Mouse (Mus musculus): Measurements from ENCODE around the gene Zdhhc8. TPM values are rescaled to one million over a fixed set of nuclear protein-coding genes. Genes with fewer than 3 reads are reported as not detected.

Zdhhc8 gene
- polyA plus RNA-seq (2015; fragmentation: Nextera tagmentation; extraction: Ambion mirVana): 15.2 and 15.7 TPM in 2 replicates

DNA sequence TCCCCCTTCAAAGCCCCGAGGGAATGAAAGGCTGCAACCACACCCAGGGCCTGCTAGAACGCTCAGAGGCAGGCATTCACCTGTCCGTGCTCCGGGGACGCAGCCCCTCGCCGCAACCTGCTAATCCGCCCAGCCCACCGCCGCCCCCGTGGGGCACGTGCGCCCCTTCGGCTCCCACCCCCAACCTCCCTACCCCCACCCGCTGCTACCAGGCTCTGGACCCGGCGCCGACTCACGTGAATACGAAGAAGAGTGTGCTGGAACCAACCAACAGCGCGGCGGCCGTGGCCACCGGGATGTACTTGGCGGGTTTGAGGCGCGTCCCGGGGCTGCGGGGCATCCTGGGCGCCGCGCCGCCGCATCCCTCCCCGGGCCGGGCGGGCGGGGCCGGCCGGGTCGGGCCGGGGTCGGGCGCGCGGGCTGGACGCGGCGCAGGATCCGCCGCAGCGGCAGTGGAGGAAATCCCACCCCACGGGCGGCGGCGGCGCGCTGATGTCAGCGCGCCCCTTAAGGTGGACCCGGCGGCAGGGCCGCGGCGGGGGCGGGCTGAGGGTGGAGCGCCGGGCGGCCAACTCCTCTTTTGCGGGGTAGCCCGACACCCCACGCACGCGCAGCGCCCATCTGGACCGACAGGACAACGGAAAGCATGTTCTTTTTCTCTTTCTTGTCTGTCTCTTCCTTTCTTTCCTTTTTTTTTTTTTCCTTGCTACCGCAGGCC lies at the start of gene Zdhhc8:
Gene Zdhhc8, minus strand, starts transcription at position 466 of the 718 bp plus-strand sequence.
- Histone ChIP-seq H3K4me1 (peaks cover 43% of the 10 kb centered on the region), H3K27me3 (replicated peaks) (no peaks in the 10 kb centered on the region), H3K9ac (peak within 1 kb of the TSS; percentile 58), H3K4me3 (replicated peaks) (peak within 1 kb of the TSS; percentile 75), H3K36me3 (peaks cover 13% of the 10 kb centered on the region), H3K9me3 (no peaks in the 10 kb centered on the region), H3K27ac (peak within 1 kb of the TSS; percentile 92), H3K4me2 (peak within 1 kb of the TSS; percentile 84)
- peak; percentile 69 for ATAC-seq (ENCODE audit: insufficient read depth, low FRiP score, low read depth)
- under 1% methylated on average over 61 of the region's 79 CpGs for WGBS

DNA sequence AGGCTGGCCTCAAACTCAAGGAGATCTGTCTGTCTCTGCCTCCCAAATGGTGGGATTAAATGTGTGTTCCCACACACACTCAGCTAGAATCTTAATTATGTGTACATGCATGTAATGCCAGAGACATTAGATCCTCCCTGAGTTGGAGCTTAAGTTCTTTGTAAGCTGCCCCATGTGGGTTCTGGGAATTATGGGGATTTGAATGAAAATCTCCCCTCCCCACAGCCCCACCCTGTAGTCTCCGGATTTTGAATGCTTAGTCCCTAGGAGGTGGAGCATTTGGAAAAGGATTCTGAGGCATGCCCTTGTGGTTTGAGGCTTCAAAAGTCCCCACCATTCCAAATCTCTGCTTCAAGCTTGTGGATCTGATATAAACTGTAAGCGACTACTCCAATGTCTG lies 40.2 kb upstream of the Zdhhc8 start:
- Histone ChIP-seq H3K4me2 (no peak overlapping the region), H3K36me3 (peaks cover 74% of the 10 kb centered on the region), H3K9me3 (no peaks in the 10 kb centered on the region), H3K4me1 (no peaks in the 10 kb centered on the region), H3K9ac (no peak overlapping the region), H3K27ac (no peak overlapping the region), H3K27me3 (replicated peaks) (no peaks in the 10 kb centered on the region), H3K4me3 (replicated peaks) (no peak overlapping the region)
- ATAC-seq (ENCODE audit: insufficient read depth, low FRiP score, low read depth): no peak
- 82% methylated on average over 2 of the region's 2 CpGs for WGBS

DNA sequence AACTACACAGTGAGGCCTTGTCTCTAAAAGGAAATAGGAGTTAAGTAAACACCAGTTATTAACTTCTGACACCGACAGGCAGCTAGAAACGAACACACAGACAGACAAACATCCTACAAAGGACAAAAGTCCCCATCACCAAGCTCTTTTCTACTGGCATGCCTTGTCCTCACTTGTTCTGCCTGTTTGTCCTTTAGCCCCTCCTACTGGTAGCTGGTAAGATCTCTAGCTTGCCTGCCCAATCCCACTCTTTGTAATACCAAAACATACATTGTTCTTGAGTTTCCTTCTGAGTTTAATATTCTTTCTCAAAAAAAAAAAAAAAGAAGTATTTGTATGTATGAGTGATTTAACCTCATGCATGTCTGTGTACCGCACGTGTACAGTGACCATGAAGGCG lies 33.2 kb upstream of the Zdhhc8 start:
- Histone ChIP-seq H3K4me2 (no peak overlapping the region), H3K27ac (no peak overlapping the region), H3K9ac (no peak overlapping the region), H3K4me3 (replicated peaks) (no peak overlapping the region), H3K27me3 (replicated peaks) (no peaks in the 10 kb centered on the region), H3K4me1 (no peaks in the 10 kb centered on the region), H3K36me3 (peaks cover 48% of the 10 kb centered on the region), H3K9me3 (no peaks in the 10 kb centered on the region)
- 81% methylated on average over 5 of the region's 5 CpGs for WGBS
- ATAC-seq (ENCODE audit: insufficient read depth, low FRiP score, low read depth): no peak

DNA sequence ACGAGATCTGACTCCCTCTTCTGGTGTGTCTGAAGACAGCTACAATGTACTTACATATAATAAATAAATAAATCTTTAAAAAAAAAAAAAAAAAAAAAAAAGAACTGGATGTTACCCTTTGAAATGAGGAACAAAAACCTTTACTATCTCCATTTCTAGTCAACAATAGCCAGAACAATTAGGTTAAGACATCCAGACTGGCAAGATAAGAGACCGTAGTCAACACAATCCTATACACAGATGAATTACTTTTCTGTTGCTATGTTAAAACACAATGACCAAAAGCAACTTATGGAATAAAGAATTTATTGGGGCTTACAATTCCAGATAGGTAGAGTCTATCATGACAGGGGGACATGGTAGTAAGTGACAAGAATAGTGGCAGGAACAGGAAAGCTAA lies 30.1 kb upstream of the Zdhhc8 start:
- Histone ChIP-seq H3K4me1 (no peaks in the 10 kb centered on the region), H3K27me3 (replicated peaks) (no peaks in the 10 kb centered on the region), H3K27ac (no peak overlapping the region), H3K9ac (no peak overlapping the region), H3K4me2 (no peak overlapping the region), H3K4me3 (replicated peaks) (no peak overlapping the region), H3K36me3 (peaks cover 43% of the 10 kb centered on the region), H3K9me3 (no peaks in the 10 kb centered on the region)
- 72% methylated on average over 2 of the region's 2 CpGs for WGBS
- no peak for ATAC-seq (ENCODE audit: insufficient read depth, low FRiP score, low read depth)

DNA sequence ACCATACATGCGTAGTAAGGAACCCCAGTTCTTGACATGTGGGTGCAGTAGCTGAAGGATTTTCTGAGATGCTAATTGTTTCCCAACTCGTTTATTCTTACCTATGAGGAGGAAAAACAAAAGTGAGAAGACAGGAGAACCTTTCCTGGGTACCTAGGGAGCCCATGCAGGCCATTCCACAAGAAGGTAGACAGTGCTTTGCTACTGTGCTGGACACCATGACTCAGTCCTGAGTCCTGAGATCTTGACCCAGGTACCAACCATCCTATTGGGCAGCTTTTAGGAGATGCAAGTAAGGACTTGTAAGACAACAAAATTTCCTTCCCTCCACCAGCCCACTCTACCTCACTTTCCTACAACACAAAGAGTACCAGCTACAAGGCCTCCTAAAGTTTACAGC lies 23.3 kb upstream of the Zdhhc8 start, which contains the start of gene Gm49776:
Gene Gm49776, minus strand, starts transcription at position 101 of the 400 bp plus-strand sequence.
- WGBS: 95% methylated on average over 2 of the region's 2 CpGs
- no peak within 1 kb of the TSS for H3K4me3 ChIP-seq (replicated peaks)
- no peak within 1 kb of the TSS for H3K9ac ChIP-seq
- peaks cover 64% of the 10 kb centered on the region for H3K36me3 ChIP-seq
- ATAC-seq (ENCODE audit: insufficient read depth, low FRiP score, low read depth): no peak
- no peaks in the 10 kb centered on the region for H3K4me1 ChIP-seq
- no peaks in the 10 kb centered on the region for H3K27me3 ChIP-seq (replicated peaks)
- no peak within 1 kb of the TSS for H3K27ac ChIP-seq
- no peaks in the 10 kb centered on the region for H3K9me3 ChIP-seq
- H3K4me2 ChIP-seq: no peak within 1 kb of the TSS

DNA sequence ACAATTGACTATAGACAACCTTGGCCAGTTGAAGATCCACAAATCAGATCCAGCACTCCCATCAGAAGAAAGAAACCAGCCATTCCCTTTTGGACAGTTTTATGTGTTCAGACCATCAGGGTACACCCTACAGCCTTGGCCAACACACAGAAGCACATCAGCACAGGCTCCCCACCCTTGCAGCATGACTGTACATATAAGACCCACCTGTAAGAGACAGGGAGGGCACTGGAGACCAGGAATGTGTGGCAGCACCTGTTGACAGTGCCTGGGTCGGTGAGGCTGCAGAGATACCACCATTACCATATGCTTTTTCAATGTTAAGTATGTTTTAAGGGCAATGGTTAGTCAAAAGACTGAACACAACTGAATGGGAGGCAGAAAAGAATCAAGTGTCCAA lies 18.9 kb upstream of the Zdhhc8 start:
- H3K4me1 ChIP-seq: peaks cover 24% of the 10 kb centered on the region
- H3K27ac ChIP-seq: no peak overlapping the region
- no peak overlapping the region for H3K9ac ChIP-seq
- no peak for ATAC-seq (ENCODE audit: insufficient read depth, low FRiP score, low read depth)
- 76% methylated on average over 1 of the region's 1 CpGs for WGBS
- no peak overlapping the region for H3K4me3 ChIP-seq (replicated peaks)
- H3K36me3 ChIP-seq: peaks cover 55% of the 10 kb centered on the region
- H3K9me3 ChIP-seq: no peaks in the 10 kb centered on the region
- no peak overlapping the region for H3K4me2 ChIP-seq
- H3K27me3 ChIP-seq (replicated peaks): no peaks in the 10 kb centered on the region

DNA sequence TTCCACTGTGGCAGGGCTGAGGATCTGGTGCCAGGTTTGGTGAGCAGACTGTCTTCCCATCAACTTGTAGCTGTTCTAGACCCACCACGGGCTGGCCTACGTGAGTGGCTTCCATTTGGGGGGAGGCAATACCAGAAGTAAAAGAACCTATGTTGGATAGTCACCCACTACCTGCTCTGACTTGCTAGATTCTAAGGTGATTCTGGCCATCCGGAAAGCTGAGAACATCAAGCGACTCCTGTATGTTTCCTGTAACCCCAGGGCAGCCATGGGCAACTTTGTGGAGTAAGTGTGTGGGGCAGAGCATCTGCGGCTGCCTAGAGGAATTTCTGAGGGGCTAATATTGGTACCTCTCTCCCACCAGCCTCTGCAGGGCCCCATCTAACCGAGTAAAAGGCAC lies 17.8 kb upstream of the Zdhhc8 start:
- H3K27me3 ChIP-seq (replicated peaks): no peaks in the 10 kb centered on the region
- H3K4me3 ChIP-seq (replicated peaks): no peak overlapping the region
- no peaks in the 10 kb centered on the region for H3K9me3 ChIP-seq
- no peak overlapping the region for H3K4me2 ChIP-seq
- H3K27ac ChIP-seq: no peak overlapping the region
- H3K36me3 ChIP-seq: peaks cover 46% of the 10 kb centered on the region
- no peak for ATAC-seq (ENCODE audit: insufficient read depth, low FRiP score, low read depth)
- WGBS: 80% methylated on average over 6 of the region's 6 CpGs
- no peak overlapping the region for H3K9ac ChIP-seq
- H3K4me1 ChIP-seq: peaks cover 24% of the 10 kb centered on the region

DNA sequence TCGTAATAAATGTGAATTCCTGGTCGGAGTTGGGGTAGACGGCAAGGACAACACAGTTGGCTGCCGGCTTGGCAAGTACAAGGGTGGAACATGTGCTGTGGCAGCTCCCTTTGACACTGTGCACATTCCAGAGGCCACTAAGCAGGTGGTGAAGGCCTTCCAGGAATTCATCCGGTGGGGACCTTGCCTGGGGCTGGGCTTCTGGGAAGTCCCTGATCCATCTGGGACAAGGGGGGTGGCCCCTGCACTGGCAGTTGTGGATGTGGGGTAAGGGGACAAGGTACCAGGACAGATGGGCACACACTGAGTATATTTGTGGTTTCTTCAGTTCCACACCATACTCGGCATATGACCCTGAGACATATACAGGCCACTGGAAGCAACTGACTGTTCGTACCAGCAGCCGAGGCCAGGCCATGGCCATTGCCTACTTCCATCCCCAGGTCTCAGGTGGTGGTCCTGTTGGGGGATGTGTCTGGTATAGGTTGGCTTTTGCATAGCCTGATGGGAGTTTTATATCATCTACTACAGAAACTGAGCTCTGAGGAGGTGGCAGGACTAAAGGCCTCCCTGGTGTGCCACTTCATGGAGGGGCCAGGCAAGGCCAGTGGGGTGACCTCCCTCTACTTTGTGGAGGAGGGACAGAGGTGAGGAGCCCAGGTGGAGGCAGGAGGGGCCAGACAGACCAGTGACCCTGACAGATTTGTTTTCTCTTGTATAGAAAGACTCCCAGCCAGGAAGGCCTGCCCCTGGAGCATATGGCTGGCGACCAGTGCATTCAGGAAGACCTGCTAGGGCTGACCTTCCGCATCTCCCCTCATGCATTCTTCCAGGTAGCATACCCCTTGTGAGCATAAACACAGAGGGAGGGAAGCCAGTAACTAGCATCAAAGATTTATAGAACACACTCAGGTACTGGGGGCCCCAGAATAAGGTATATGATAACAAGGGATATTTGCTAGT lies 16.2 kb upstream of the Zdhhc8 start:
- H3K36me3 ChIP-seq: peaks cover 44% of the 10 kb centered on the region

DNA sequence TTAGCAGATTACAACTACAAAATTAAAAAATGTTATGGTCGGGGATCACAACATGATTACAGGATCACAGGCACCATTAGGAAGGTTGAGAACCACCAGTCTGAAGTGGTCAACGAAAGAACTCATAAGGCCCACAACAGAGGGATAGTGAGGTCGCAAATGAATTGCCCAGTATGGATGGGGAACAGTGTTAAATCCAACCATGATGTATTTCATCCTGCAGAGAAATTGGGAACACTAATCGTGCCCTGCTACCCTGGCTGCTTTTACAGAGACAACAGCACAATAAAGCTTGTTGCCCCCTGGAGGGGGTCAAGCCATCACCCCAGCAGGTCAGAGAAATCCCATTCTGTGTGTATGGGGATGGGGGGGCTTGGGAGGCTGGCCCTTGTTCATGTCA lies 15.3 kb upstream of the Zdhhc8 start:
- Histone ChIP-seq H3K9me3 (no peaks in the 10 kb centered on the region), H3K9ac (peak overlapping the region; percentile 82; the same call in 1 of the 2 replicates), H3K4me3 (replicated peaks) (peak overlapping the region; percentile 93), H3K4me2 (peak overlapping the region; percentile 88), H3K36me3 (peaks cover 46% of the 10 kb centered on the region), H3K27me3 (replicated peaks) (no peaks in the 10 kb centered on the region), H3K4me1 (peaks cover 33% of the 10 kb centered on the region), H3K27ac (no peak overlapping the region)
- WGBS: 65% methylated on average over 4 of the region's 4 CpGs
- ATAC-seq (ENCODE audit: insufficient read depth, low FRiP score, low read depth): no peak

More for the DNA sequence above, 16.2 kb upstream of the Zdhhc8 start:
- Histone ChIP-seq H3K9me3 (no peaks in the 10 kb centered on the region), H3K9ac (no peak overlapping the region), H3K27me3 (replicated peaks) (no peaks in the 10 kb centered on the region), H3K4me2 (peak overlapping the region; percentile 88), H3K4me1 (peaks cover 33% of the 10 kb centered on the region), H3K27ac (no peak overlapping the region), H3K4me3 (replicated peaks) (peak overlapping the region; percentile 93; the same call in 1 of the 2 replicates)
- no peak for ATAC-seq (ENCODE audit: insufficient read depth, low FRiP score, low read depth)
- 59% methylated on average over 10 of the region's 10 CpGs for WGBS

DNA sequence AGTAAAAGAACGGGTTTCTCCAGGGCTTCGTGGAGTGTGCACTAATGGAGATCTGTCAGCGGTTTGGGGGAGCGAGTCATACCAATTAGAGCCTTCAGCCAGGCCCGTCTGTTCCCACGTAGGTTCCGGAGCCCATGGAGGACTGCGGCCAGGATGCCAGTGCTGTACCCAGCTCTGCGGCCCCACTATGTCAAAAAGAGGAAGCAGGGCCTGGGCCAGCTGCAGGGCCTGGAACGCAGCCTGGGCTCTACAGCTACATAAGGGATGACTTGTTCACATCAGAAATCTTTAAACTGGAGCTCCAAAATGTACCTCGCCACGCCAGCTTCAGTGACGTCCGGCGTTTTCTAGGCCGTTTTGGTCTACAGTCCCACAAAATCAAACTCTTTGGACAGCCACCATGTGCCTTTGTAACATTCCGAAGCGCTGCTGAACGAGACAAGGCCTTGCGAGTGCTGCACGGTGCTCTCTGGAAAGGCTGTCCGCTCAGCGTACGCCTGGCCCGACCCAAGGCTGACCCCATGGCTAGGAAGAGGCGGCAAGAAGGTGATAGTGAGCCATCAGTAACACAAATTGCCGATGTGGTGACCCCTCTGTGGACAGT lies 14.5 kb upstream of the Zdhhc8 start:
- Histone ChIP-seq H3K9me3 (no peaks in the 10 kb centered on the region), H3K27ac (peak overlapping the region; percentile 96), H3K4me3 (replicated peaks) (peak overlapping the region; percentile 93), H3K4me2 (peak overlapping the region; percentile 88), H3K27me3 (replicated peaks) (no peaks in the 10 kb centered on the region), H3K36me3 (peaks cover 53% of the 10 kb centered on the region), H3K9ac (peak overlapping the region; percentile 82), H3K4me1 (peaks cover 33% of the 10 kb centered on the region)
- peak; percentile 4; the same call in 1 of the 2 replicates for ATAC-seq (ENCODE audit: insufficient read depth, low FRiP score, low read depth)
- WGBS: 2% methylated on average over 27 of the region's 27 CpGs

DNA sequence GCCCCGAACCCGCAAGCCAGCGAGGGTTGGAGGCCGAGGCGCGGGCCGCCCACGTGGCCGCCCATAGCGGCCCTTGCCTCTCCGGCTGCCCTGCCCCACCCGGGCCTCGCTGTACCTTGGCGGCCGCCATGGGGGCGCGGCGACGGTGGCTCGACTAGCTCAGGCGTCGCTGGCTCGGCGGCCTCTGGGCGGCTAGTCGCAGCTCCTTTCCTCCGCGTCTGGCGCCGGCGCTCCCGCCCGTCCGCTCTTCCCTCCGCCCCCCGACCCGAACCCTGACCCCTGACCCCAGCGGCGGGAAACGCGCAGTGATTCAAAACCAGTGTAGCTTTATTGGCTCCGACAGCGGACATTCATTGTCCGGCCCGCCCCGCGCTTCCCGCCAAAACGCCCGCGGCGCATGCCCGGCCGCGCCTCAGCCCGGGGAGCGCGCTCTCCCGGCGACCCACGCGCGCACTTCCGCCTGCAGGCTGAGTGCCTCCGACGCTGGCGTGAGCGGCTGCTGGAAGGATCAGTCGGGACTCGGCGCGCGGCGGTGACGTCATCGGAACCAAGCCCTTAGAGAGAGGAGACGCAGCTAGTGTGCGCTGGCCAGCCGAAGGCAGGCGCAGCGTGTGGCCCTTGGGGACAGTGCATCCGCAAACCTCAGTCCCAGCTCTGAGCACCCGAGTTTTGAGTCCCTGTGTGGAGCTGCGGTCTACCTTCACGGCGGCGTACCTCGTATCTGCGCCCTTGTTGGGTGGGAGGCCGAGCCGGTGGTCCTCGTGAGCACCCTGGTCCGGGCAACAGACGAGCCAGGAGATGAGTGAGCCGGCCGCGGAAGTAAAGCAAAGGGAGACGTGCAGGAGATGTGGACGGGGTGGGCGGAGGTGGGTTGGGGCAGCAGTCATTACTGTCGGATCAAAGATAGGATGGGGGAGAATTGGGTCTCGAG lies 13.8 kb upstream of the Zdhhc8 start, which contains the start of the genes Trmt2a and Ranbp1:
Gene Trmt2a, plus strand, starts transcription at position 247 of the 931 bp plus-strand sequence.
Gene Ranbp1, minus strand, starts transcription at position 300 of the 931 bp plus-strand sequence.
- Histone ChIP-seq H3K27me3 (replicated peaks) (no peaks in the 10 kb centered on the region), H3K9me3 (no peaks in the 10 kb centered on the region), H3K4me3 (replicated peaks) (peak within 1 kb of the TSS; percentile 93), H3K4me1 (peaks cover 33% of the 10 kb centered on the region), H3K4me2 (peak within 1 kb of the TSS; percentile 88), H3K9ac (peak within 1 kb of the TSS; percentile 88), H3K36me3 (peaks cover 51% of the 10 kb centered on the region), H3K27ac (peak within 1 kb of the TSS; percentile 96)
- ATAC-seq (ENCODE audit: insufficient read depth, low FRiP score, low read depth): peak; percentile 96
- WGBS: under 1% methylated on average over 101 of the region's 102 CpGs

Data from stomach, embryonic 15.5 days (tissue).